Mouse (Mus musculus) granulocyte monocyte progenitor cell, adult 5-6 weeks (primary cell): ENCODE measurements around the gene Ehbp1. TPM values are rescaled to one million over a fixed set of nuclear protein-coding genes. Genes with fewer than 3 reads are reported as not detected.

Source experiments
- ATAC-seq: replicated peaks from 2 replicates; pipeline ENCODE4 v1.8.0; 2016; ENCODE audit warnings: mild to moderate bottlenecking, moderate TSS enrichment, inconsistent platforms; ENCODE audit not compliant: poor library complexity, severe bottlenecking
- total RNA-seq, 2 experiments: library from RNA; stranded (forward) in 1 of 2; stranded (reverse) in 1 of 2; fragments of 200-712, 200-1000 nt in 1 of 2; fragments of >200 nt in 1 of 2; fragmentation: Nextera tagmentation in 1 of 2; gene quantifications; 2 replicates each; pipeline ENCODE4 v1.2.3; 2014 to 2017

Ehbp1 gene
- total RNA-seq, 2 experiments from 2014 or later: 2.8 to 9.1 TPM

DNA sequence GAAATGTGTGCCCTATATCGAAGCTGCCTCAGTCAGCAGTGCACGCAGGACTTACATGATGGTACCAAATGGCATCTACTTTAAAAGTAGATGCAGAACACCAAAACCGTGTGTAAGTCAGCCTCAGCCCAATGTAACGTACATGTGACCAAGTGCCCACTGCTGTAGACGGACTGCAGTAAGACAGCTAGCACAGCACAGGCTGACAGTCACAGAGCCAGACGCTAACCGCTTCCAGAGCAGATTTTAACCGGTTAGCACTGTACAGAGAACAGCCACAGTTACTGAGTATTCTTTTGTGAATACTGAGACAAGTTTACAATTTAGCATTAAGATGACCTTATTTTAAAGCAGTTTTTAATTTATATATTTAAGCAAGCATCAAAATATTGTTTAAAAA lies 141.0 kb downstream of the Ehbp1 start:
- no peak for ATAC-seq

DNA sequence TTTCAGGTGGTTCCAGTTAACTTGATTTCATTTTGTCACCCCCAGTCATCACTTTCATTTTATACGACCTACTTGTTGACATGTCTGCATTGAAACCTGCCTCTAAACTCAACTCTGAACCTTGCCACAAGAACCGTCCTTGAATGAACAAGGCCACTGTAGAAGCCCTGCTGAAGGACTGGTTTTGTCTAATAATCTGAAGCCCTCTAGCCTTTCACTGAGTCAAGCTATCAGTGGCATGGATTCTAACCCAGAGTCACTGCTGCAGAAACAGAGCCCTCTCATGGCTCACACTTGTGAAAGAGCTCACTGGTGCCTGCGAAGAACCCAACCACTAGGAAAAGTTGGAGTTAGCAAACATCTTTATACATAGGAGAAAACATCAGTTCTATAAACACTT lies 142.2 kb downstream of the Ehbp1 start:
- no peak for ATAC-seq

DNA sequence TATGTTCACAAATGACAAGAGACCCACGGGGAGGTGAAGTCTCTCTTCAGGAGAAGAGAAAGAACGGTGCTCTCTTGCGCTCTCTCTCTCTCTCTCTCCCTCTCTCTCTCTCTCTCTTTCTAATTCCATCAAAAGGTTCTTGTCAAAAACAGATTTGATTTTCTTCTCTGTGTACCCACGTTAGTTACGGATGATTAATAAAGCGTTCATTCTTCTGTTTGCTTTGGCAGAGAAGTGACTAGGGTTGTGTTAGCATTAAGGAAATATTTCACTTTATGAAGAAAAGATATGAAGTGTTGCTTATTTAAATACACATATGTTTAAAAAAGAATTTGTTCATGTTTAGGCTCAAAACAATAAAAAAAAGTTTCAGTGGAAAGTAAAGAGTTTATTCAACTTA lies 143.7 kb downstream of the Ehbp1 start:
- ATAC-seq: no peak

DNA sequence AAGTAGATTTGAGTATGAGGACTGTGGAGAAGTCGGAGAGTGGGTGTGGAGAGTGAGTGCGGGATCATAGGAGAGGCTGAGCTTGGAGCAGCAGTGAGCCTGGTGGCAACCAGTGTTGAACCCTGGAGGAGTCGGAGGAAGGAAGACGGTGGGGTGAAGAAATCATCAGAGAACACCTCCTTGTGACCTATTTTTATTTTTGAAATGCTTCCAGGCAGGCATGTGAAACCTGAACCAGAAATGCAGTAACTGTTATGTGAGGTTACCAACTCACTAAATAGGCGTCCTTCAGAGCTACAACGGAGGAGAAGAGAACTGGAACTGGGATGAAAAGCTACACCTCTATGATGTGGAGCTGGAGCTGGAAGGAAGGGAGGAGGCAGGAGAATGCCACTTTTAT lies 144.2 kb downstream of the Ehbp1 start:
- ATAC-seq: no peak

DNA sequence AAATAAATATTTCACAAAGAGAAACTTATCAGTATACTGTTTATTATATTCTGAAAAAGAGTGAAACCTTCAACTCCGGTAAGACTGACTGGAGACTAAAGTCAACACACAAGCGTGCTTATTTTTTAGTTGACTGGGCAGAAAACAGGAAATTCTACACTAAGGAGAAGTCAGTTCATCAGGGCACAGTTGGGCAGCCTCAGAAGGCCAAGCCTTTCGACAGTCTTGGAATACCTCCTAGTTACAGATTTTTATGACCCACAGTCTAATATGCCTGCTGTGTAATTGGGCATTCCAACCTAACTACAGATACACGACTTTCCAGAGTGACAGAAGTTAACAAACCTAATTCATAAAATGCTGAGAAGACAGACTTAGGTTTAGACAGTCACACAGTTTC lies 145.3 kb downstream of the Ehbp1 start:
- ATAC-seq: no peak

DNA sequence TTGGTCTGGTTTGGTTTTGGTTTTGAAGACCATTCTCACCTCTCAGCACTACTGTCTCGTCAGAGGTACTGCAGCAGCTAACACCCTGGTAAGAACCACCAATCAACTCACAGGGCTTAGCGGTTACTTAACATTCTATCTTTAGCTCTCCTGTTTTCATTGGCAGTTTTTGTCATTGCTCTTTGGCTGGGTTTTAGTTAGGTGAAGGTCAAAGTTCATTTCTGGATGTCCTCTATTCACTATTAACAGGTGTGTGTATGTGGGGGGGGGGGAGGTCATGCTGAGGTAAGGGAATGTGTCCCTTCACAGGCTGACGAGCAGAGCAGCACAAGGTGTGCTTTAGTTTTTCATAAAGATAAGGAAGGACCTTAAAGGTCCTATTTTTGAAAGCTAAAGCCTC lies 147.5 kb downstream of the Ehbp1 start:
- no peak for ATAC-seq

DNA sequence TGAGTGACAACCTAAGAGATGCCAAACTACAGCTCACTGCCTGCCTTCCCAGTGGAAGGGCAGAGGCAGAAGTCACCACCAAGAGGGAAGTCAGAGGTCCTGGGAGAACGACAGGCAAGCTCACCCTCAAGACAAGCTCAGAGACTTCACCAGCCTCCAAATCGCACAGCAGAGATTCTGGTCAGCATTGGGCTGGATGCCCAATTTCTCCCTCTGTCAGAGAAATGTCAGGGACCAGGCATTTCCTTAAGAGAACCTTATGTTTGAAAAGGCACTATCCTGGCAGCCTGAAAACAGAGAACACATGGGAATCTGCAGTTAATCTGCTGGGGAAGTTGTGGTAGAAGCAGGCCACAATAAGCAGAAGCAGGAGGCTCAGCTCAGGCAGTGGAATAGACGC lies 151.5 kb downstream of the Ehbp1 start:
- no peak for ATAC-seq

DNA sequence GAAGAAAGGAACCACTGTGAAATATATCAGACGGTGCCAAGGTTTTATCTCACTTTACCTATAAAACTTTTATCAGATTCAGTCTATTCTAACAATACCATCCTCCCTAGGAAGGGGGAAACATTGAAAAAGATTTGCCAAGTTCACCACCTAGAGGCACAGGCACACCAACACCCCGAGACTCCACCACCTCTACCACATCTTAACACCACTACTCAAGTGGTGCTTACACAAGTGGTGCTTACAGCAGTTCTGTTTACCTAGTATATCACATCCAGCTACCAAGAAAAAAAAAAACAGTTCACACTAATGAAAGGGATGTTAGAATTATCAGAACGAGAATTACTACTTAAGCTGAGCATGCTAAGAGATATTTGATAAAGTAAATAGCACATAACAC lies 152.1 kb downstream of the Ehbp1 start:
- ATAC-seq: no peak

DNA sequence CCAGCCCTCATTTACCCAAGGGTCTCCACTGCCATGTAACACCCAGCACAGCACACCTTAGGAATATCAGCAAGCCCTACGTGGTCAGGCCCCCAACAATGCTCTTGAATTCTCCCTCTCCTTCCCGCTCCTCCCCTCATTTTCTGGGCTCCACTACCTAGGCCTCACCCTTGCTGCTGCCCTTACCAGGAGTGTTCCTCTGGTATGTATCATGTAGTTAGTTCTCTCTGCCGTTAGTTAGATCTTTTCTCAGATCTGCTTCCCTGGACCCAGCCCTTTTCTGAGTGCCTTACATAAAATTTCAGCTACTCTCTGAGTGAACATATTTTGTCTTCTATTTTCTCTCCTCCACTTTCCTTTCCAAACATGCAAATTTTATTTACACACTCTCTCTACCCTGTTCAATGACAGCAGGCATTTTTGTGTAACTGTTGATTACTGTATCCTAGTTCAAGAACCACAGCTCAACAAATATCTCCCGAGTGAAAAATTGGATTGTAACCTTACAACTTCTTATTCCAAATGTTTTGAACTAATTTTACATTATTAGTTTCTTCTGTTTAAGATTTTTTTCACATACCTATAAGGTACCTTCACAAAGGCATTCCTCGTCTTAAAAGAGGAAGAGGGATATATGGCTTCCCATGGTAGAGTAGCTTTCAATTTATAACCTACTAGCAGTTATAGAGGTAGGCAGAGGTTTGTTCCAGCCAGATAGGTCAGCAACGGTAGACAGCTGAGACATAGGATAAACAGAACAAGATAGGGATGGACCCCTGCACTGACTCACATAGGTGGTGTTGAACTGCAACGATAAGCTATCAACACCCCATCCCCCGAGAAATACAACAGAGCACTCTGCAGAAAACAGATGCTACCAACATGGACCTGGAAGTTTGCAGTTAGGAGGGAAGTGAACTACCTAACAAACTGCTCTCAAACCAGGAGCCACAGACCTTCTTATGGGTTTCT lies 160.3 kb downstream of the Ehbp1 start:
- ATAC-seq: no peak

DNA sequence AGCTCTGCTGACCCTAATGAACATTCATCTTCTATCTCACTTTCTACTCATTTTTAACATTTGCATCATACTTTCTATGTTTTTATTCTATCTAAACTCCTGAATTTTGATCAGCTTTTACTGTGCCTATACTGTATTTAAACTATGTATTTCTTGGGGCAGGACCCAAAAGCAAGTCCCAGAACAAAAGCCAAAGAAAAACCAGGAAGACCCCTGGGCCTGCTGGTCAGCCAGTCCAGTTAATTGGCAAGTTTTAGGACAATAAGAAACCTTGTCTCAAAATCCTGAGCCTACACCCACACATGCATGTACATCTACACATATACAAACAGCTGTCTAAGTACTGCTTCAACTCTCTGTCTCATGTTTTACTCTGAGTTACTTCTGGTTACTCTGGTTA lies 161.9 kb downstream of the Ehbp1 start:
- ATAC-seq: no peak

DNA sequence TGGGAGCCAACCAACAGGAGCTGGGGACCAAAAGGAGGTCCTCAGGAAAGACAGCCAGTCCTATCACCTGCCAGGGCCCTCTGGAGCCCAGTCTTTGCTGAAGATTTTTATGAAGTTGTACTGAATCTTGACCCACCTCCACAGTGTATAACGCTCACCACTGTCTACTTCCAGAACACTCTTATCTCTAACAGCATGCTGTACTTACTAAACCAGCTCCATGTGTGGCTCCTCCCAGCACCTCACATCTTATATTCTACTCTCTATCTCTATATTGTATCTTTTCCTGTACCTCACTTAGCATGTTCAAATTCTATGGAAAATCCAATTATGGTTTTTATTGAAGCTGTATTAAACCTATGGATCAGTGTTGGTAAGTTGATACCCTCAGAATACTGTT lies 163.5 kb downstream of the Ehbp1 start:
- no peak for ATAC-seq

DNA sequence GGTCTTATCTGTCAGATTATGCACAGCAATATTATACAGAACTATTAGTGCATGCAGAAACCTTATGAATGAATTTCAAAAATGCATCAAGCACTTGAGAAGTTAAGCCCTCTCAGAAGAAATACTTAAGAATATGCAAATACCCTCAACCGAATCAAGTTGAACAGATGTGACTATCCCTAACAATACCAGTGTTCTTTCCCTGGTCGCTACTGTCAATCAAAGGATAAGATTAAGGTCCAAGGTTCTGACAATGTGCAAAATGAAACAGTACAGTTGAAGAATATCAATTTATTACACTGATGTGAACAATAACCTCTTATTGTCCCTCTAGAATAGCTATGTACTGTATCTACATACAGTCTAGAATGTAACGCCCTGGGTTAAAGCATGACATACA lies 167.8 kb downstream of the Ehbp1 start:
- no peak for ATAC-seq

DNA sequence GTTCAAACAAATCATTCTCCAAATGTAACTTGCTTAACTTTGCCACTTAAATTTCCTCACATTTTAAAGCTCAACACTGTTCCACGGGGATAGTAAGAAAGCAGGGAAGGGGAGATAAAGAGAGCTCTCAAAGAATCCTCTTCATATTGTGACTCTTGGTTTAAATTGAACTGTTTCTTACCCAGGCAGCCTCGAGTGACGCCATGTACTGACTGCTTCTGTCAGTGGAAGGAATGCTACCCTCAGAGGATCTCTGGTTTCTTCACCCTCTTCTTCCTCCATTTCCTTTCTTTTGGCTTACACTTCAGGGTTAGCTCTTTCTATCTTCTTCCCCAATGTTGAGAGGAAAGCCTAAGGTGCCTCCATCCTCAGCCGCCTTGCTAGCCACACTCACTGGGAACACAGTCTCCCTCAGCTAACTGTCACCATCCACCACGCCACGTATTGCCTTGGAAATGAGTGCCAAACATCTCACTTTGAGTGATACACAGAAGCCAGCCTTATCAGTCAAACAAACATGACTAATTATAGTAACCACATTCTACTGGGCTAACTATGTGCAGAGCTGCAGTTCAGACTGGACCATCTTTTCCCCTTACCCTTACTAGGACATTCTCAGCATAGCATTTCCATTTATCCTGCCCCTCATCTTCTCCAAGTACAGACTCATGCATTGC lies 171.0 kb downstream of the Ehbp1 start:
- ATAC-seq: no peak

DNA sequence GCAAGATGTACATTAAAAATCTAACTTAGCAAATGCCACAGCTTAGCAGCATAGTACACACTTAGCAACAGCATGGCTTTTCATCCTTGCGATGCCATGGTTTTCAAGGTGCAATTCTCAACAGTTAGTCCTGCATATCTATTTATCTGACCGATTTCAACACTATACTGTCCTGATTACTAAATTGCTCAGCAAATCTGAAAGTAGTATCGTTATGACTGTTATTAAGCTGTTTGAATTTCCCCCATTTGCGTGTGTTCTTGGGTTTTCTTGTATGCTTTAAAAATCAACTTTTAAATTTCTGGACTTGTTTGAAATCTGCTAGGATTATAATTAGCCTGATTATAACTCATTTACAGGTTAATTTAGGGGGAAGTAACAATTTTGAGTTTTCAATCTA lies 184.2 kb downstream of the Ehbp1 start:
- no peak for ATAC-seq

DNA sequence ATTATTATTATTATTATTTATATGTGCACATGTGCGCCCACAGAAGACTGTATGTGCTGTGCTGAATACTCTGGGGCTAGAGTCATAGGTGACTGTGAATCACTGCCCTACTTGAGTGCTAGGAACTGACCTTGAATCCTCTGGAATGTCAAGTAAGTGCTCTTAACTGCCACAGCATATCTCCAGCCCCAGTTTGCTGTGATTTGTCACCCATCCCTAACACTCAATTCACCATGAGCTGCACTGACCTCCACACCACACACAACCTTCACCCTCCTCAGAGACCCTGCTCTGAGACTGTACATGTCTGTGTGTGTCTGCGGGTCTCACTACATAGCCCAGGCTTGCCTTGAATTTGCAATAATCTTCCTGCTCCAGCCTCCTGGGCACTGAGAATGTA lies 185.9 kb downstream of the Ehbp1 start:
- no peak for ATAC-seq

DNA sequence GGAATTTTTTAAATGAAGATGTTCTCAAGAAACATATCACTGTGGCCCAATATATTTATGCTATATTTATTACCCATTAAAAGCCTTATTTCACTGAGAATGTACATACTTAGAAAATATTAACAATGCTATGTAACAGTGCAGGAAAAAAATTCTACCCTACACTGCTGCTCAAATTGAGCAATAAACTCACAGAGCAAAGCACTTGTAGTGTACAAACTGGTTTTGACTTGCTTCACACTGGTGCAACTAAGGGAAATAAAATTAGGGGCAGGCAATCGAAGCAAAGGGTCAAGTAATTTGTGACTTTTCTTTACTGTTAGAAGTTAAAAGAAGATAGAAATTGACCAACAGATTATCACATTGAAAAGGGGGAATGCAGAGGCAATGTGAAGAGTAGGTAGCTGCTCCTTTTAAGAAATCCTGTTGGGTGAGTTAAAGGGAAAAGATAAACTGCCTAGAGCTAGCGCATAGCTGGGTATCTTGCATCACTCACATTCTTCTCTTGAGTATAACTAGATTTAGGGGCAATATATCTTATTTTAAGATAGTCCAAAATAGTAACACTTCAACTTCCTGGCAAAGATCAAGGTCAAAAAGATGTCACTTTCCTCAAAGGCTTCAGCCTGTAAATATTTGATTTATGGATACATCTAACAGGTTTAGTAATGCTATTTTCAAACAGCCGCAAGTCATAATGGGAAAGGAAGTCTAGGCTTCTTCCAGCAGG lies 186.6 kb downstream of the Ehbp1 start:
- no peak for ATAC-seq

DNA sequence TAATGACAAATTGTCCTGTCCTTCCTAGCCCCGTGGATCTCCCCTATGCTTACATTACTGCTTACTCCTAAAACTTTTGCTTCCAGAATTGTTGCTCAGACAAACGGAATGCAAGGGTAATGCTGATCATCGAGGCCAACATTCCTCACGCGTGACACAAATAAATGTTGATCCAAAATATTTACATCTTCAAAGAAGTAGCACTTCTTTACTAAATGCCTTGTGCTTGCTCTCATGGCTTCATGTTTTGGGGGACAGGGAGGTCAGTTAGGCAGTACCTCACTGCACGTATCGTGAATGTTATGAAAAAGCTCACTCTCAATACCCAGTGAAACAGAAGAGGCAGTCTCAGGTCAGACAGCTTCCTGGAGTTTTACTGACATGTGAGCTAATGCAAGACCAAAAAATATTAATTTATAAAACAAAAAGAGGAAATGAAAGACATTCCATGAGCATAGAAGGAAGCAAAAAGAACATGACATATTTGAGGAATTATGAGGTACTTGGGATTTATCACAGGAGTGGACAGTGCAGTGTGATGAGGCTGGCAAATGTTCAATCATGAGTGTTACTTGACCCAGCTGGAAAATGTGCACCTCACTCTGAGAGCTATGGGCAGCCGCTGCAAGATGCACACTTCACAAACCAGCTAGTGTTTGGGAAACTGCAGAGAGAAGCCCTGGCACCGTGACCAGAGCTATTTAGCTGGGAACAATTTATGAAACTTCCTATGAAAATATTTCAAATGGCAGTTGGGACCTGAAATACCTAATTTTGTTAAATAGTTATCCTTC lies 187.4 kb downstream of the Ehbp1 start:
- ATAC-seq: no peak

DNA sequence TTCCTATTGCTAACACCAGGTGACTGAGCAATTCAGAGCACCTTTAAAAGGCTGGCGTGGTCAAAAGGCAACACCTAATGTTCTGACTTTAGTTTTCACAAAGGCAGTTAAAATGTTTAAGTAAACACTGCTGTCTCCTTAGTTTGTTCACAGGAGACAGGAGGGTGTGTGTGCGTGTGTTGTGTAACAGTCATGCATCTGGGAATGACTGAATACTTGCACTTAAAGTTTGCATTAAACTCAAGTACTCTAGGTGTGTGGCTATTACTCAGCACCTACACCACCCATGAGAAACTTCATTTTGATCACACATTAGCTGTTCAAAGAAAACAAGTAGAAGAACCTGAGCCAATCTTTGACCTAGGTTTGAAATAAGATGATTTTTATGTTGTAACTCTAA lies 201.4 kb downstream of the Ehbp1 start:
- ATAC-seq: no peak

DNA sequence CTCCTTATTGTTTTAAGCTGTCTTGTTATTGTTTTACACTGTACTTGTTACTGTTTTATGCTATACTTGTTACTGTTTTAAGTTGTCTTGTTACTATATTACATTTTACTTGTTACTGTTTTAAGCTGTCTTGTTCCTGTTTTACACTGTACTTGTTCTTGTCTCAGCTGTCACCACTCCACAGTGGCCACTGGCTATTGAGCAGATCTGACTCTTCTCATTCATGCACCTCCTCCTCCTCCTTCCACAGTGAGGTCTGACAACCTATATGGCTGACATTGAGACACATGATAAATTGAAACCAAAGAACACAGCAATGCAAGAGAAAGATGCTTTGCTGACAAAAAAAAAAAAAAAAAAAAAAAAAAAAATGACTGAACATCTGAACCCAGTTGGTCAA lies 203.6 kb downstream of the Ehbp1 start:
- no peak for ATAC-seq

DNA sequence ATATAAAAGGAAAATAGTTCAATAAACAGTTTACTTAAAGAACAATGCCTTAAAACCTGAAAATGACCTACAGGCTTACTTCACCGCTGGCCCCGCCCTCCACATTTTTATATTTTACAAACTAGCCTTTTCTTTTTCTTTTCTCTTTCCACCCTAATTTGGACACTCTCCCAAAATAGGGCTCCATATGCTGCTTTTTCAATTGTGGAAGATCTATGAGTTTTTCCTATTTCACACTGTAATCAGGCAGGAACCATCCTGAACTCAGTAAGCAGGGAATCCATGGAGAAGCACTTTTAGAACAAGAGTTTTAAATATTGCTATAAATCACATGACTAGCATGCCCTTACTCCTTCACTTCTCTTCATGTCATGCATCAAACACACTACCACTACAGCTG lies 216.9 kb downstream of the Ehbp1 start:
- no peak for ATAC-seq
